Mouse (Mus musculus): ENCODE data around the gene Osbpl10. TPM values are rescaled to one million over a fixed set of nuclear protein-coding genes. Genes with fewer than 3 reads are reported as not detected.
A peak's percentile ranks its signal among the peaks of the same experiment; 100 is the strongest.

The Osbpl10 gene
- polyA plus RNA-seq, 1 experiment = 4.2 TPM

DNA sequence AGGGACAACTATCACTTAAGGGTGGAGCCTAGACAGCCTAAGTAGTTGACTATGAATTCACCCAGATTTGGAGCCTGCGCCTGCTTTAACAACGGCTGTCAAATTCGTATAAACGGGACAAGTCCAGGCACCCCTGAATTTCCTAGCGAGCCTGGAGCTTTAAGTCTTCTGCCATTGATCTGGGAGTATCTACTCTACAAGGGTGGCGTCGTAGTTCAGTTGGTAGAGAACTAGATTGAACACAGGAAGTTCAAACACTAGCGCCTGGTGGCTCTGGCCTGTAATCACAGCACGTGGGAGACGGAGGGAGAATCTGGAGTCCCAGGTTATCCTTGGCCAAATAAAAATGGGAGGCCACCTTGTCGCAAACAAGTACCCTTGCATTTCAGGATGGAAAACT, 44.1 kb upstream of the Osbpl10 start:
- Histone ChIP-seq H3K36me3 (ENCODE audit: control insufficient read depth, insufficient read depth) (no peaks in the 10 kb centered on the region), H3K79me2 (ENCODE audit: control insufficient read depth, insufficient read depth) (no peaks in the 10 kb centered on the region), H3K4me3 (ENCODE audit: insufficient read depth, poor library complexity, severe bottlenecking) (no peak overlapping the region), H3ac (ENCODE audit: control insufficient read depth, insufficient read length, low read depth) (peak overlapping the region; percentile 1), H3K27me3 (ENCODE audit: control insufficient read depth, insufficient read depth, insufficient read length) (no peaks in the 10 kb centered on the region), H3K79me3 (ENCODE audit: low read depth) (no peaks in the 10 kb centered on the region)
- TF ChIP-seq MYOD1 (IDR thresholded peaks at IDR 0.05; ENCODE audit: control insufficient read depth, insufficient read length, low read depth) (no peak), FOSL1 (IDR thresholded peaks at IDR 0.05; ENCODE audit: insufficient read depth, low read length, poor library complexity, severe bottlenecking) (no peak), MYOG (IDR thresholded peaks at IDR 0.05; ENCODE audit: control insufficient read depth, extremely low read depth, insufficient read length) (no peak), CEBPB (IDR thresholded peaks at IDR 0.05; ENCODE audit: low read depth) (no peak)

DNA sequence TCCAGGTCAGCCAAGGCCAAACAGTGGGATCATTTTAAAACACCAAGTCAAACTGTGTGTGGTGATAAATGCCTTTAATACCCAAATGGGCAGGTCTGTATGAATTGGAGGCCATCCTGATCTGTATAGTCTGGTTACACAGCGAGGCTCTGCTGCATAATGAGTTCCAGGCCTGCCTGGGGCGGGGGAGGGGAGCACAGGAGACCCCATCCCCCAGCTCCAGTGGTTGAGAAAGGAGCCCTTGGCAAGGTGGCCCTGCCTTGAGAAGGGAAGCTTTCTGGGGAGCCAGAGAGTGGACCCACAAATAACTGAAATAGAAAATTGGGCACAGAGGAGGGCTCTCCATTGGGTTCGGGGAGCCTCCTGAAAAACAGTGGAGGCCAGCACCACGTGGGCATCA, 43.0 kb upstream of the Osbpl10 start:
- Histone ChIP-seq H3ac (ENCODE audit: control insufficient read depth, insufficient read length, low read depth) (no peak overlapping the region), H3K79me3 (ENCODE audit: low read depth) (no peaks in the 10 kb centered on the region), H3K79me2 (ENCODE audit: control insufficient read depth, insufficient read depth) (no peaks in the 10 kb centered on the region), H3K27me3 (ENCODE audit: control insufficient read depth, insufficient read depth, insufficient read length) (no peaks in the 10 kb centered on the region), H3K4me3 (ENCODE audit: insufficient read depth, poor library complexity, severe bottlenecking) (no peak overlapping the region), H3K36me3 (ENCODE audit: control insufficient read depth, insufficient read depth) (no peaks in the 10 kb centered on the region)
- TF ChIP-seq CTCF (IDR thresholded peaks at IDR 0.05; ENCODE audit: control insufficient read depth, insufficient read depth, insufficient read length) (no peak), MYOD1 (IDR thresholded peaks at IDR 0.05; ENCODE audit: control insufficient read depth, insufficient read length, low read depth) (no peak), MAX (IDR thresholded peaks at IDR 0.05) (no peak), USF1 (IDR thresholded peaks at IDR 0.05; ENCODE audit: low read depth) (no peak), CEBPB (IDR thresholded peaks at IDR 0.05; ENCODE audit: low read depth) (no peak), FOSL1 (IDR thresholded peaks at IDR 0.05; ENCODE audit: insufficient read depth, low read length, poor library complexity, severe bottlenecking) (no peak), MYOG (IDR thresholded peaks at IDR 0.05; ENCODE audit: control insufficient read depth, extremely low read depth, insufficient read length) (no peak)

DNA sequence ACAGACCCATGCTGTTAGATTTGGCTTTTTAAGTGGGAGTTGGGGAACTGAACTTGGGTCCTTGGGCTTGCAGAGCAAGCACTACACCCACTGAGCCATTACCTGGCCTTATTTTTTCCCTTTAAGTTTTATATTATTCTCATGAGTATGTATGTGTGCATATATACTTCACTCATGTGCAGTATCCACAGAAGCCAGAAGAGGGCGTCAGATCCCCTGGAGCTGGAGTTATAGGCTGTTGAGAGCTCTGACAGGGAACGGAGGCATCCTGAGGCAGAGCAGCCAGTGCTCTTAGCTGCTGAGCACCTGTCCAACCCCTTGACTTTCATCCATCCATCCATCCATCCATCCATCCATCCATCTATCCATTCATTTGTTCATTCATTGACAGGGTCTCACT, 41.7 kb upstream of the Osbpl10 start:
- Histone ChIP-seq H3K4me3 (ENCODE audit: insufficient read depth, poor library complexity, severe bottlenecking) (no peak overlapping the region), H3ac (ENCODE audit: control insufficient read depth, insufficient read length, low read depth) (no peak overlapping the region), H3K27me3 (ENCODE audit: control insufficient read depth, insufficient read depth, insufficient read length) (no peaks in the 10 kb centered on the region), H3K79me3 (ENCODE audit: low read depth) (no peaks in the 10 kb centered on the region), H3K36me3 (ENCODE audit: control insufficient read depth, insufficient read depth) (no peaks in the 10 kb centered on the region), H3K79me2 (ENCODE audit: control insufficient read depth, insufficient read depth) (no peaks in the 10 kb centered on the region)
- TF ChIP-seq MYOG (IDR thresholded peaks at IDR 0.05; ENCODE audit: control insufficient read depth, extremely low read depth, insufficient read length) = no peak
- TF ChIP-seq FOSL1 (IDR thresholded peaks at IDR 0.05; ENCODE audit: insufficient read depth, low read length, poor library complexity, severe bottlenecking) = no peak
- no peak for TF ChIP-seq MAX (IDR thresholded peaks at IDR 0.05)
- TF ChIP-seq MYOD1 (IDR thresholded peaks at IDR 0.05; ENCODE audit: control insufficient read depth, insufficient read length, low read depth) = no peak
- no peak for TF ChIP-seq CEBPB (IDR thresholded peaks at IDR 0.05; ENCODE audit: low read depth)
- no peak for TF ChIP-seq USF1 (IDR thresholded peaks at IDR 0.05; ENCODE audit: low read depth)
- TF ChIP-seq CTCF (IDR thresholded peaks at IDR 0.05; ENCODE audit: control insufficient read depth, insufficient read depth, insufficient read length) = no peak

GRCm38 (mm10) chr9:114944642-114945041, 33.7 kb upstream of the Osbpl10 start:
- no peak overlapping the region for H3ac ChIP-seq (ENCODE audit: control insufficient read depth, insufficient read length, low read depth)

DNA sequence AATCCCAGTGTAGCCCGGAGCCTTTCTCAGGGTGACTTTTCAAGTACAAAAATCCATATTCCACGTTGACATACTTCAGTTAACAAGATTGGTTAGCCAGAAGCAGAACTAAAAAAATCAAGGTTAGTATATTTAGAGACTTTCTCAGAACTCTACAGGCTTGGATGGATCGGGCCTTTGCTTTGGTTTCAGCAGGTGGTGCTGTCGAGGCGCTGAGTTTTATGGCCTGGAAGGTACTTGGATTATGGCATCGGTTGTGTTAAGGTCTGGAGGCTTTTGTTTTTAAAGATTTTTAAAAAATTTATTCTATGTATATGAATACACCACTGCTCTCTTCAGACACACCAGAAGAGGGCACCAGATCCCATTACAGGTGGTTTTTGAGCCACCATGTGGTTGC, 32.8 kb upstream of the Osbpl10 start:
- H3K36me3 ChIP-seq (ENCODE audit: control insufficient read depth, insufficient read depth) = no peaks in the 10 kb centered on the region
- no peak overlapping the region for H3ac ChIP-seq (ENCODE audit: control insufficient read depth, insufficient read length, low read depth)
- no peak overlapping the region for H3K4me3 ChIP-seq (ENCODE audit: insufficient read depth, poor library complexity, severe bottlenecking)
- TF ChIP-seq FOSL1 (IDR thresholded peaks at IDR 0.05; ENCODE audit: insufficient read depth, low read length, poor library complexity, severe bottlenecking) (no peak), MYOG (IDR thresholded peaks at IDR 0.05; ENCODE audit: control insufficient read depth, extremely low read depth, insufficient read length) (no peak), MAX (IDR thresholded peaks at IDR 0.05) (no peak), MYOD1 (IDR thresholded peaks at IDR 0.05; ENCODE audit: control insufficient read depth, insufficient read length, low read depth) (no peak), CTCF (IDR thresholded peaks at IDR 0.05; ENCODE audit: control insufficient read depth, insufficient read depth, insufficient read length) (no peak), CEBPB (IDR thresholded peaks at IDR 0.05; ENCODE audit: low read depth) (no peak)
- no peaks in the 10 kb centered on the region for H3K79me2 ChIP-seq (ENCODE audit: control insufficient read depth, insufficient read depth)
- no peaks in the 10 kb centered on the region for H3K27me3 ChIP-seq (ENCODE audit: control insufficient read depth, insufficient read depth, insufficient read length)
- no peaks in the 10 kb centered on the region for H3K79me3 ChIP-seq (ENCODE audit: low read depth)

More at GRCm38 (mm10) chr9:114944642-114945041, 33.7 kb upstream of the Osbpl10 start:
- TF ChIP-seq MYOD1 (IDR thresholded peaks at IDR 0.05; ENCODE audit: control insufficient read depth, insufficient read length, low read depth) = no peak
- TF ChIP-seq CEBPB (IDR thresholded peaks at IDR 0.05; ENCODE audit: low read depth) = no peak
- TF ChIP-seq CTCF (IDR thresholded peaks at IDR 0.05; ENCODE audit: control insufficient read depth, insufficient read depth, insufficient read length) = no peak
- no peak for TF ChIP-seq FOSL1 (IDR thresholded peaks at IDR 0.05; ENCODE audit: insufficient read depth, low read length, poor library complexity, severe bottlenecking)
- TF ChIP-seq MAX (IDR thresholded peaks at IDR 0.05) = no peak
- Histone ChIP-seq H3K27me3 (ENCODE audit: control insufficient read depth, insufficient read depth, insufficient read length) (no peaks in the 10 kb centered on the region), H3K4me3 (ENCODE audit: insufficient read depth, poor library complexity, severe bottlenecking) (no peak overlapping the region), H3K79me2 (ENCODE audit: control insufficient read depth, insufficient read depth) (no peaks in the 10 kb centered on the region), H3K36me3 (ENCODE audit: control insufficient read depth, insufficient read depth) (no peaks in the 10 kb centered on the region), H3K79me3 (ENCODE audit: low read depth) (no peaks in the 10 kb centered on the region)

GRCm38 (mm10) chr9:114948395-114948794, 30.0 kb upstream of the Osbpl10 start:
- H3K4me3 ChIP-seq (ENCODE audit: insufficient read depth, poor library complexity, severe bottlenecking) = no peak overlapping the region
- no peaks in the 10 kb centered on the region for H3K27me3 ChIP-seq (ENCODE audit: control insufficient read depth, insufficient read depth, insufficient read length)
- H3K79me3 ChIP-seq (ENCODE audit: low read depth) = no peaks in the 10 kb centered on the region
- H3K79me2 ChIP-seq (ENCODE audit: control insufficient read depth, insufficient read depth) = no peaks in the 10 kb centered on the region
- no peak overlapping the region for H3ac ChIP-seq (ENCODE audit: control insufficient read depth, insufficient read length, low read depth)
- TF ChIP-seq MAX (IDR thresholded peaks at IDR 0.05) = no peak
- TF ChIP-seq CTCF (IDR thresholded peaks at IDR 0.05; ENCODE audit: control insufficient read depth, insufficient read depth, insufficient read length) = no peak
- TF ChIP-seq FOSL1 (IDR thresholded peaks at IDR 0.05; ENCODE audit: insufficient read depth, low read length, poor library complexity, severe bottlenecking) = no peak
- TF ChIP-seq MYOG (IDR thresholded peaks at IDR 0.05; ENCODE audit: control insufficient read depth, extremely low read depth, insufficient read length) = no peak
- TF ChIP-seq MYOD1 (IDR thresholded peaks at IDR 0.05; ENCODE audit: control insufficient read depth, insufficient read length, low read depth) = no peak
- TF ChIP-seq USF1 (IDR thresholded peaks at IDR 0.05; ENCODE audit: low read depth) = no peak
- no peak for TF ChIP-seq CEBPB (IDR thresholded peaks at IDR 0.05; ENCODE audit: low read depth)
- no peaks in the 10 kb centered on the region for H3K36me3 ChIP-seq (ENCODE audit: control insufficient read depth, insufficient read depth)

All from C2C12 (cell line).